Mouse (Mus musculus) heart, embryonic 11.5 days (tissue): ENCODE measurements at regions not wholly inside any gene's neighbourhood (a gene's known extent, or its start where the extent isn't known, plus 50 kb on each side); places are given as distances from the start of the nearest gene placed in this dataset.

ENCODE experiments used
- ATAC-seq: fragments of 200-750 bp; cut with Nextera tagmentation; replicated peaks from 2 replicates; pipeline ENCODE4 v1.8.0; 2017; ENCODE audit warnings: moderate library complexity; ENCODE audit not compliant: insufficient number of reproducible peaks, low FRiP score, low TSS enrichment
- H3K27ac ChIP-seq: fragments of 300-500 bp; sonication (generic); 2 replicates; pipeline ENCODE4 v1.5.1; 2014; ENCODE audit warnings: mild to moderate bottlenecking, low read depth, low read length
- H3K27me3 ChIP-seq: fragments of 300-500 bp; sonication (generic); 2 replicates; pipeline ENCODE4 v1.6.1; 2014; ENCODE audit warnings: mild to moderate bottlenecking, low read length, mixed read lengths; ENCODE audit not compliant: control insufficient read depth, insufficient read depth
- H3K36me3 ChIP-seq: fragments of 300-500 bp; sonication (generic); 2 replicates; pipeline ENCODE4 v1.6.1; 2014; ENCODE audit warnings: mild to moderate bottlenecking, low read length, moderate library complexity, mixed read lengths; ENCODE audit not compliant: control insufficient read depth, insufficient read depth
- H3K4me1 ChIP-seq: fragments of 300-500 bp; sonication (generic); 2 replicates; pipeline ENCODE4 v1.6.1; 2014; ENCODE audit warnings: low read length; ENCODE audit not compliant: control insufficient read depth, insufficient read depth
- H3K4me2 ChIP-seq: fragments of 300-500 bp; sonication (generic); 2 replicates; pipeline ENCODE4 v1.6.1; 2014; ENCODE audit warnings: mild to moderate bottlenecking, moderate library complexity
- H3K4me3 ChIP-seq: fragments of 300-500 bp; sonication (generic); 2 replicates; pipeline ENCODE4 v1.5.1; 2014; ENCODE audit warnings: low read depth, low read length
- H3K9ac ChIP-seq: fragments of 300-500 bp; sonication (generic); 2 replicates; pipeline ENCODE4 v1.6.1; 2014; ENCODE audit warnings: mild to moderate bottlenecking, low read depth, low read length, moderate library complexity
- H3K9me3 ChIP-seq: fragments of 300-500 bp; sonication (generic); replicated peaks from 2 replicates; pipeline ENCODE4 v1.6.1; 2016; ENCODE audit warnings: low read length; ENCODE audit not compliant: control insufficient read depth
- WGBS: fragments of 180-500 bp; shearing (Covaris S2); extraction: QIAGEN DNeasy Blood & Tissue Kit; methylation state at CpG from one replicate; pipeline ENCODE4 v1.1.7; 2014; ENCODE audit not compliant: insufficient replicate concordance; 5-methylcytosine and 5-hydroxymethylcytosine counted together

- H3K9me3 ChIP-seq: 0 out of 2 replicates have a peak, but pooled peaks cover 2% of the 10 kb centered on the region
- no peak overlapping the region for H3K4me2 ChIP-seq
- no peaks in the 10 kb centered on the region for H3K4me1 ChIP-seq
- no peaks in the 10 kb centered on the region for H3K27me3 ChIP-seq
- no peak overlapping the region for H3K4me3 ChIP-seq
- ATAC-seq: no peak
- no peak overlapping the region for H3K9ac ChIP-seq
- no peak overlapping the region for H3K27ac ChIP-seq
- 61% methylated on average over 2 of the region's 2 CpGs for WGBS
- H3K36me3 ChIP-seq: no peaks in the 10 kb centered on the region
Measured at GRCm38 (mm10) chr4:47691207-47691606, 216.7 kb downstream of the Sec61b start.

GRCm38 (mm10) chr4:47692654-47693053 lies 218.2 kb downstream of the Sec61b start:
- Histone ChIP-seq H3K27me3 (no peaks in the 10 kb centered on the region), H3K4me2 (no peak overlapping the region), H3K4me1 (no peaks in the 10 kb centered on the region), H3K36me3 (no peaks in the 10 kb centered on the region), H3K4me3 (no peak overlapping the region), H3K9me3 (0 out of 2 replicates have a peak, but pooled peaks cover 2% of the 10 kb centered on the region), H3K9ac (no peak overlapping the region), H3K27ac (no peak overlapping the region)
- ATAC-seq: no peak

- no peak overlapping the region for H3K27ac ChIP-seq
- ATAC-seq: no peak
- H3K4me1 ChIP-seq: no peaks in the 10 kb centered on the region
- 0 out of 2 replicates have a peak, but pooled peaks cover 2% of the 10 kb centered on the region for H3K9me3 ChIP-seq
- 82% methylated on average over 12 of the region's 12 CpGs for WGBS
- H3K27me3 ChIP-seq: no peaks in the 10 kb centered on the region
- no peaks in the 10 kb centered on the region for H3K36me3 ChIP-seq
- no peak overlapping the region for H3K9ac ChIP-seq
- H3K4me2 ChIP-seq: no peak overlapping the region
- no peak overlapping the region for H3K4me3 ChIP-seq
Measured at GRCm38 (mm10) chr4:47693221-47693620, 218.8 kb downstream of the Sec61b start.

- H3K27me3 ChIP-seq: no peaks in the 10 kb centered on the region
- no peaks in the 10 kb centered on the region for H3K4me1 ChIP-seq
- no peak for ATAC-seq
- H3K36me3 ChIP-seq: no peaks in the 10 kb centered on the region
- H3K9ac ChIP-seq: no peak overlapping the region
- 90% methylated on average over 4 of the region's 4 CpGs for WGBS
- H3K4me2 ChIP-seq: no peak overlapping the region
- no peaks in the 10 kb centered on the region for H3K9me3 ChIP-seq
- H3K27ac ChIP-seq: no peak overlapping the region
- H3K4me3 ChIP-seq: no peak overlapping the region
Measured at GRCm38 (mm10) chr4:47697071-47697470, 222.6 kb downstream of the Sec61b start.

- H3K4me1 ChIP-seq: no peaks in the 10 kb centered on the region
- no peak overlapping the region for H3K27ac ChIP-seq
- H3K9me3 ChIP-seq: no peaks in the 10 kb centered on the region
- H3K4me3 ChIP-seq: no peak overlapping the region
- ATAC-seq: no peak
- no peak overlapping the region for H3K4me2 ChIP-seq
- WGBS: 60% methylated on average over 4 of the region's 4 CpGs
- no peaks in the 10 kb centered on the region for H3K27me3 ChIP-seq
- no peaks in the 10 kb centered on the region for H3K36me3 ChIP-seq
- no peak overlapping the region for H3K9ac ChIP-seq
Measured at GRCm38 (mm10) chr4:47698514-47698913, 224.1 kb downstream of the Sec61b start.

- no peaks in the 10 kb centered on the region for H3K9me3 ChIP-seq
- H3K9ac ChIP-seq: no peak overlapping the region
- H3K27me3 ChIP-seq: no peaks in the 10 kb centered on the region
- no peaks in the 10 kb centered on the region for H3K4me1 ChIP-seq
- no peak overlapping the region for H3K4me3 ChIP-seq
- 77% methylated on average over 4 of the region's 4 CpGs for WGBS
- no peak for ATAC-seq
- no peaks in the 10 kb centered on the region for H3K36me3 ChIP-seq
- no peak overlapping the region for H3K27ac ChIP-seq
- no peak overlapping the region for H3K4me2 ChIP-seq
Measured at GRCm38 (mm10) chr4:47698926-47699325, 224.5 kb downstream of the Sec61b start.

- H3K4me2 ChIP-seq: no peak overlapping the region
- no peaks in the 10 kb centered on the region for H3K36me3 ChIP-seq
- H3K9ac ChIP-seq: no peak overlapping the region
- WGBS: 73% methylated on average over 2 of the region's 2 CpGs
- H3K4me3 ChIP-seq: no peak overlapping the region
- H3K27ac ChIP-seq: no peak overlapping the region
- no peaks in the 10 kb centered on the region for H3K27me3 ChIP-seq
- no peak for ATAC-seq
- H3K9me3 ChIP-seq: no peaks in the 10 kb centered on the region
- H3K4me1 ChIP-seq: no peaks in the 10 kb centered on the region; the same call in 1 of the 2 replicates
Measured at GRCm38 (mm10) chr4:47703501-47703900, 229.0 kb downstream of the Sec61b start.

- Histone ChIP-seq H3K4me1 (no peaks in the 10 kb centered on the region; the same call in 1 of the 2 replicates), H3K4me3 (no peak overlapping the region), H3K27ac (no peak overlapping the region), H3K9me3 (no peaks in the 10 kb centered on the region), H3K4me2 (no peak overlapping the region), H3K36me3 (no peaks in the 10 kb centered on the region), H3K9ac (no peak overlapping the region), H3K27me3 (no peaks in the 10 kb centered on the region)
- WGBS: 69% methylated on average over 4 of the region's 4 CpGs
- ATAC-seq: no peak
Measured at GRCm38 (mm10) chr4:47704607-47705006, 230.1 kb downstream of the Sec61b start.

- no peak overlapping the region for H3K27ac ChIP-seq
- no peak overlapping the region for H3K4me2 ChIP-seq
- ATAC-seq: no peak
- H3K36me3 ChIP-seq: no peaks in the 10 kb centered on the region
- H3K27me3 ChIP-seq: no peaks in the 10 kb centered on the region
- no peak overlapping the region for H3K4me3 ChIP-seq
- no peaks in the 10 kb centered on the region for H3K9me3 ChIP-seq
- no peak overlapping the region for H3K9ac ChIP-seq
- no peaks in the 10 kb centered on the region; the same call in 1 of the 2 replicates for H3K4me1 ChIP-seq
Measured at GRCm38 (mm10) chr4:47707966-47708365, 233.5 kb downstream of the Sec61b start.
